Mouse (Mus musculus): ENCODE data around the gene Ccl9. TPM values are rescaled to one million over a fixed set of nuclear protein-coding genes. Genes with fewer than 3 reads are reported as not detected.

The Ccl9 gene
- polyA plus RNA-seq, 1 experiment from 2014 or later, result 1.9 TPM

GRCm38 (mm10) chr11:83582626-83583449 lies 4.4 kb upstream of the Ccl9 start:
- Histone ChIP-seq H3K4me3 (replicated peaks; ENCODE audit: low read length) (no peak overlapping the region), H3K27me3 (replicated peaks; ENCODE audit: control insufficient read depth, insufficient read depth, low read length) (no peaks in the 10 kb centered on the region), H3K4me2 (ENCODE audit: low read length) (no peak overlapping the region), H3K36me3 (ENCODE audit: control insufficient read depth, insufficient read depth) (no peaks in the 10 kb centered on the region), H3K9me3 (ENCODE audit: control insufficient read depth, low read length) (no peaks in the 10 kb centered on the region), H3K27ac (ENCODE audit: low read length) (no peak overlapping the region), H3K4me1 (replicated peaks; ENCODE audit: control insufficient read depth, insufficient read depth, low read length) (no peaks in the 10 kb centered on the region), H3K9ac (replicated peaks; ENCODE audit: low read depth, low read length) (no peak overlapping the region)
- no peak for ATAC-seq
- WGBS, result 80% methylated on average over 4 of the region's 4 CpGs

- H3K4me3 ChIP-seq (replicated peaks; ENCODE audit: low read length), result no peak overlapping the region
- H3K4me1 ChIP-seq (replicated peaks; ENCODE audit: control insufficient read depth, insufficient read depth, low read length), result no peaks in the 10 kb centered on the region
- H3K9ac ChIP-seq (replicated peaks; ENCODE audit: low read depth, low read length), result no peak overlapping the region
- no peak overlapping the region for H3K27ac ChIP-seq (ENCODE audit: low read length)
- no peaks in the 10 kb centered on the region for H3K36me3 ChIP-seq (ENCODE audit: control insufficient read depth, insufficient read depth)
- 84% methylated on average over 4 of the region's 4 CpGs for WGBS
- no peaks in the 10 kb centered on the region for H3K27me3 ChIP-seq (replicated peaks; ENCODE audit: control insufficient read depth, insufficient read depth, low read length)
- H3K9me3 ChIP-seq (ENCODE audit: control insufficient read depth, low read length), result no peaks in the 10 kb centered on the region
- no peak overlapping the region for H3K4me2 ChIP-seq (ENCODE audit: low read length)
- no peak for ATAC-seq
These were observed 3.5 kb upstream of the Ccl9 start for GRCm38 (mm10) chr11:83581626-83582610.

GRCm38 (mm10) chr11:83580699-83581232 lies 2.3 kb upstream of the Ccl9 start:
- Histone ChIP-seq H3K4me2 (ENCODE audit: low read length) (no peak overlapping the region), H3K27ac (ENCODE audit: low read length) (no peak overlapping the region), H3K9ac (replicated peaks; ENCODE audit: low read depth, low read length) (no peak overlapping the region), H3K4me1 (replicated peaks; ENCODE audit: control insufficient read depth, insufficient read depth, low read length) (no peaks in the 10 kb centered on the region), H3K36me3 (ENCODE audit: control insufficient read depth, insufficient read depth) (no peaks in the 10 kb centered on the region), H3K9me3 (ENCODE audit: control insufficient read depth, low read length) (no peaks in the 10 kb centered on the region), H3K27me3 (replicated peaks; ENCODE audit: control insufficient read depth, insufficient read depth, low read length) (no peaks in the 10 kb centered on the region), H3K4me3 (replicated peaks; ENCODE audit: low read length) (no peak overlapping the region)
- no peak for ATAC-seq
- WGBS, result 72% methylated on average over 1 of the region's 1 CpGs

- H3K27me3 ChIP-seq (replicated peaks; ENCODE audit: control insufficient read depth, insufficient read depth, low read length), result no peaks in the 10 kb centered on the region
- ATAC-seq, result no peak
These were observed 563 bp upstream of the Ccl9 start for GRCm38 (mm10) chr11:83578999-83579398.

GRCm38 (mm10) chr11:83576927-83577555 lies 1.4 kb downstream of the Ccl9 start:
- Histone ChIP-seq H3K9me3 (ENCODE audit: control insufficient read depth, low read length) (no peaks in the 10 kb centered on the region), H3K4me2 (ENCODE audit: low read length) (no peak overlapping the region), H3K27ac (ENCODE audit: low read length) (no peak overlapping the region), H3K4me3 (replicated peaks; ENCODE audit: low read length) (no peak overlapping the region), H3K27me3 (replicated peaks; ENCODE audit: control insufficient read depth, insufficient read depth, low read length) (no peaks in the 10 kb centered on the region), H3K9ac (replicated peaks; ENCODE audit: low read depth, low read length) (no peak overlapping the region), H3K4me1 (replicated peaks; ENCODE audit: control insufficient read depth, insufficient read depth, low read length) (no peaks in the 10 kb centered on the region), H3K36me3 (ENCODE audit: control insufficient read depth, insufficient read depth) (no peaks in the 10 kb centered on the region)
- 86% methylated on average over 4 of the region's 4 CpGs for WGBS
- no peak for ATAC-seq

More at GRCm38 (mm10) chr11:83578999-83579398, 563 bp upstream of the Ccl9 start:
- Histone ChIP-seq H3K27ac (ENCODE audit: low read length) (no peak overlapping the region), H3K4me2 (ENCODE audit: low read length) (no peak overlapping the region), H3K9ac (replicated peaks; ENCODE audit: low read depth, low read length) (no peak overlapping the region), H3K4me1 (replicated peaks; ENCODE audit: control insufficient read depth, insufficient read depth, low read length) (no peaks in the 10 kb centered on the region), H3K36me3 (ENCODE audit: control insufficient read depth, insufficient read depth) (no peaks in the 10 kb centered on the region), H3K9me3 (ENCODE audit: control insufficient read depth, low read length) (no peaks in the 10 kb centered on the region), H3K4me3 (replicated peaks; ENCODE audit: low read length) (no peak overlapping the region)
- WGBS, result 84% methylated on average over 3 of the region's 3 CpGs

GRCm38 (mm10) chr11:83572834-83573233 lies 5.6 kb downstream of the Ccl9 start:
- Histone ChIP-seq H3K27ac (ENCODE audit: low read length) (no peak overlapping the region), H3K9ac (replicated peaks; ENCODE audit: low read depth, low read length) (no peak overlapping the region), H3K4me2 (ENCODE audit: low read length) (no peak overlapping the region), H3K4me3 (replicated peaks; ENCODE audit: low read length) (no peak overlapping the region), H3K27me3 (replicated peaks; ENCODE audit: control insufficient read depth, insufficient read depth, low read length) (no peaks in the 10 kb centered on the region), H3K4me1 (replicated peaks; ENCODE audit: control insufficient read depth, insufficient read depth, low read length) (no peaks in the 10 kb centered on the region), H3K36me3 (ENCODE audit: control insufficient read depth, insufficient read depth) (no peaks in the 10 kb centered on the region), H3K9me3 (ENCODE audit: control insufficient read depth, low read length) (no peaks in the 10 kb centered on the region)
- 68% methylated on average over 9 of the region's 9 CpGs for WGBS
- no peak for ATAC-seq

GRCm38 (mm10) chr11:83572223-83572622 lies 6.2 kb downstream of the Ccl9 start:
- Histone ChIP-seq H3K4me3 (replicated peaks; ENCODE audit: low read length) (no peak overlapping the region), H3K9ac (replicated peaks; ENCODE audit: low read depth, low read length) (no peak overlapping the region), H3K4me2 (ENCODE audit: low read length) (no peak overlapping the region), H3K27me3 (replicated peaks; ENCODE audit: control insufficient read depth, insufficient read depth, low read length) (no peaks in the 10 kb centered on the region), H3K9me3 (ENCODE audit: control insufficient read depth, low read length) (no peaks in the 10 kb centered on the region), H3K4me1 (replicated peaks; ENCODE audit: control insufficient read depth, insufficient read depth, low read length) (no peaks in the 10 kb centered on the region), H3K27ac (ENCODE audit: low read length) (no peak overlapping the region), H3K36me3 (ENCODE audit: control insufficient read depth, insufficient read depth) (no peaks in the 10 kb centered on the region)
- no peak for ATAC-seq
- 92% methylated on average over 8 of the region's 8 CpGs for WGBS

- H3K4me2 ChIP-seq (ENCODE audit: low read length), result no peak overlapping the region
- no peak for ATAC-seq
- WGBS, result 88% methylated on average over 2 of the region's 2 CpGs
- no peaks in the 10 kb centered on the region for H3K9me3 ChIP-seq (ENCODE audit: control insufficient read depth, low read length)
- no peak overlapping the region for H3K9ac ChIP-seq (replicated peaks; ENCODE audit: low read depth, low read length)
- H3K27ac ChIP-seq (ENCODE audit: low read length), result no peak overlapping the region
- no peaks in the 10 kb centered on the region for H3K36me3 ChIP-seq (ENCODE audit: control insufficient read depth, insufficient read depth)
- no peaks in the 10 kb centered on the region for H3K27me3 ChIP-seq (replicated peaks; ENCODE audit: control insufficient read depth, insufficient read depth, low read length)
- no peaks in the 10 kb centered on the region for H3K4me1 ChIP-seq (replicated peaks; ENCODE audit: control insufficient read depth, insufficient read depth, low read length)
- no peak overlapping the region for H3K4me3 ChIP-seq (replicated peaks; ENCODE audit: low read length)
These were observed 8.2 kb downstream of the Ccl9 start for GRCm38 (mm10) chr11:83570189-83570588.

GRCm38 (mm10) chr11:83569249-83569648 lies 9.2 kb downstream of the Ccl9 start:
- Histone ChIP-seq H3K27me3 (replicated peaks; ENCODE audit: control insufficient read depth, insufficient read depth, low read length) (no peaks in the 10 kb centered on the region), H3K36me3 (ENCODE audit: control insufficient read depth, insufficient read depth) (no peaks in the 10 kb centered on the region), H3K27ac (ENCODE audit: low read length) (no peak overlapping the region), H3K4me1 (replicated peaks; ENCODE audit: control insufficient read depth, insufficient read depth, low read length) (no peaks in the 10 kb centered on the region), H3K9ac (replicated peaks; ENCODE audit: low read depth, low read length) (no peak overlapping the region), H3K9me3 (ENCODE audit: control insufficient read depth, low read length) (no peaks in the 10 kb centered on the region), H3K4me2 (ENCODE audit: low read length) (no peak overlapping the region), H3K4me3 (replicated peaks; ENCODE audit: low read length) (no peak overlapping the region)
- ATAC-seq, result no peak
- 98% methylated on average over 7 of the region's 7 CpGs for WGBS

All from forebrain, embryonic 16.5 days (tissue).